In the genomic region with DNA sequence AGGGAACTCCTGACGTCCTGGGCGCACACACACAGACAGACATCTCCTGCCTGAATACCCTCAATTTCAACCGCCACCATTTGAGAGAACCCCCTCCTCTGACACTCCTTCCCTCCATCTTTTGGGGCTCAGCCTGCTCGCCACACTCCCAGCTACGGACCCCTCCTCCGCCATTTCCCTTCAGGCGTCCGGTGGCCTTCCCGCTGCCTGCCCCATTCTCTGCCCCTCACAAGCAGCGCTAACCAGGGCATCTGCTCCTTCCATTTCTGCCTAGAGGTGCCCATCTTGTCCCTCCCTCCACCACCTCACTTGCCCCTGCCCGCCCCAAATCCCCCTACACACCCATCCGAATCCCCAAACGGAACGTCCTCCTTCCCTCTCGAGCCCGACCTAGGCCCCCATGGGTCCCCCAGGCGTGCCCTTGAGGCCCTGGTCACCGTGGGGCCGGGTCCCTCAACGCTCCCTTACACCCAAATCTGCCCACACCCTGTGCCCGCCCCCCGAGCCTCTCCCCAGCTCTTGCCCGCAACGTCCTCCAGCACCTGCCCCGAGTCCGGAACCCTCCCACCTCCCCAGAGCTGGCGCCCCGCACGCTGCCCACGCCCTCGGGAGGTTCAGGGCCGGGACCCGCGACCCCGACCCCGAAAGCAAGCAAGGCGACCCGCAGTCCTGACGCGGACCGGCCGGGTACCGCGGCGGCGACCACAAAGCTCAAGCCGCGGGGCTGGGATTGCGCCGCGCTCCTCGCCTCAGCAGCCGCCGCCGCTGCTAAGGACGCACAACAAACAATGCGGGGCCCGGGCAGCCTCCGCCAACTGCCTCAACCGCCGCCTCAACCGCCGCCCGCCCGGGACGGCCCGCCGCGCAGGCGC, we compare ENCODE assay signal across 8 mouse cellular contexts. TPM values are rescaled to one million over a fixed set of nuclear protein-coding genes. Genes with fewer than 3 reads are reported as not detected.
A peak's percentile ranks its signal among the peaks of the same experiment; 100 is the strongest.
DNase-seq lines count a peak whose midpoint lies in the region; ATAC-seq lines count a peak whose summit lies in the region.

No protein-coding gene starts in this region.

- H3K9me3 ChIP-seq in hindbrain, embryonic 16.5 days (ENCODE audit: control insufficient read depth, low read length): no peaks in the 10 kb centered on the region
- no peaks in the 10 kb centered on the region for H3K9me3 ChIP-seq in liver, embryonic 11.5 days (ENCODE audit: control insufficient read depth, low read length)

- peak overlapping the region; percentile 86 for H3K9ac ChIP-seq in hindbrain, embryonic 16.5 days (ENCODE audit: low read depth, low read length)
- peak overlapping the region; percentile 94 for H3K9ac ChIP-seq in liver, embryonic 11.5 days (ENCODE audit: low read depth, low read length)

- peak overlapping the region; percentile 99 for H3K4me3 ChIP-seq in hindbrain, embryonic 16.5 days (ENCODE audit: low read length)
- peak overlapping the region; percentile 96 for H3K4me3 ChIP-seq in liver, embryonic 11.5 days (ENCODE audit: low read depth, low read length)

- H3K27ac ChIP-seq in hindbrain, embryonic 16.5 days (ENCODE audit: low read depth, low read length): peak overlapping the region; percentile 98
- H3K27ac ChIP-seq in liver, embryonic 11.5 days (ENCODE audit: low read depth, low read length): peak overlapping the region; percentile 83

- peak; percentile 10 for DNase-seq in ovary, adult 18-20 months (ENCODE audit: low spot score)
- DNase-seq in ovary, postnatal 36 days (ENCODE audit: low spot score): no peak
- DNase-seq in cerebellum, adult 9-10 months: peak; percentile 69
- peak; percentile 72 for DNase-seq in liver, embryonic 11.5 days (ENCODE audit: low spot score)
- DNase-seq in thymus, adult 18-20 months: peak; percentile 57 to 67

- H3K4me1 ChIP-seq in hindbrain, embryonic 16.5 days (ENCODE audit: control insufficient read depth, insufficient read depth, low read depth, low read length): peaks cover 21% of the 10 kb centered on the region
- H3K4me1 ChIP-seq in liver, embryonic 11.5 days (replicated peaks; ENCODE audit: control insufficient read depth, insufficient read depth, low read length): peaks cover 6% of the 10 kb centered on the region

- no peaks in the 10 kb centered on the region for H3K36me3 ChIP-seq in hindbrain, embryonic 16.5 days (ENCODE audit: control insufficient read depth, insufficient read depth, low read length)
- no peaks in the 10 kb centered on the region for H3K36me3 ChIP-seq in liver, embryonic 11.5 days (ENCODE audit: control insufficient read depth, insufficient read depth, low read length)

- WGBS in hindbrain, embryonic 16.5 days: 1% methylated on average over 57 of the region's 70 CpGs
- WGBS in liver, embryonic 11.5 days: under 1% methylated on average over 58 of the region's 70 CpGs

- H3K27me3 ChIP-seq in hindbrain, embryonic 16.5 days (replicated peaks; ENCODE audit: control insufficient read depth, insufficient read depth, low read length): no peaks in the 10 kb centered on the region
- H3K27me3 ChIP-seq in liver, embryonic 11.5 days (replicated peaks; ENCODE audit: control insufficient read depth, insufficient read depth, low read length): 0 out of 2 replicates have a peak, but pooled peaks cover 2% of the 10 kb centered on the region

- ATAC-seq in frontal cortex, adult (ENCODE audit: low TSS enrichment): peak; percentile 3; the same call in 1 of the 2 replicates
- ATAC-seq in hindbrain, embryonic 16.5 days: peak; percentile 62
- ATAC-seq in liver, embryonic 11.5 days (replicated peaks; ENCODE audit: low FRiP score): peak; percentile 72
- 0 out of 2 replicates have a peak, but pooled peaks have one; percentile 28 for ATAC-seq in monocyte, adult 5-6 weeks (replicated peaks; ENCODE audit: insufficient number of reproducible peaks, low FRiP score, low TSS enrichment, poor library complexity, severe bottlenecking)

- peak overlapping the region; percentile 85 for H3K4me2 ChIP-seq in hindbrain, embryonic 16.5 days (ENCODE audit: low read length)
- peak overlapping the region; percentile 87 for H3K4me2 ChIP-seq in liver, embryonic 11.5 days

RNA-seq across cellular contexts. Expression of a gene that starts 1.1 kb away (rescaled TPM):
- polyA plus RNA-seq in hindbrain, embryonic 16.5 days (2015; fragmentation: Nextera tagmentation; extraction: Ambion mirVana): 94.9 and 96.0 TPM in 2 replicates
- polyA plus RNA-seq in liver, embryonic 11.5 days (2014; fragmentation: Nextera tagmentation; extraction: Ambion mirVana): 37.2 and 38.8 TPM in 2 replicates
- 12.8 to 35.4 TPM (median 29.1 TPM) in 3 replicates for total RNA-seq in monocyte, adult 5-6 weeks (2017)

Comparison
In these comparisons a context has a peak if more than half of its experiments do, and no peak if none do; other contexts are left out.
1. ATAC-seq: peak in every context shown above with its lines; median percentile 72 in liver, embryonic 11.5 days; 62 in hindbrain, embryonic 16.5 days; 28 in monocyte, adult 5-6 weeks; 3 in frontal cortex, adult.